Mouse (Mus musculus) liver, embryonic 14.5 days (tissue): ENCODE results near the gene Sqstm1. TPM values are rescaled to one million over a fixed set of nuclear protein-coding genes. Genes with fewer than 3 reads are reported as not detected.

Source experiments
- ATAC-seq: fragments of 200-750 bp; cut with Nextera tagmentation; 2 replicates; pipeline ENCODE4 v1.8.0; 2017; ENCODE audit warnings: moderate number of reproducible peaks, mild to moderate bottlenecking, moderate library complexity; ENCODE audit not compliant: insufficient read depth
- DNase-seq, 3 experiments: peaks; one replicate each; pipeline ENCODE4 v3.0.0-alpha.2; 2012 to 2013; ENCODE audit warnings: low read depth in 3 of 3, low spot score in 3 of 3
- H3K27ac ChIP-seq: fragments of 300-500 bp; sonication (generic); 2 replicates; pipeline ENCODE4 v1.5.1; 2014; ENCODE audit warnings: moderate library complexity, mild to moderate bottlenecking, control low read depth, inconsistent platforms
- H3K27me3 ChIP-seq: fragments of 300-500 bp; sonication (generic); 2 replicates; pipeline ENCODE4 v1.6.1; 2014; ENCODE audit warnings: mild to moderate bottlenecking, low read length, moderate library complexity; ENCODE audit not compliant: control insufficient read depth, insufficient read depth
- H3K36me3 ChIP-seq: fragments of 300-500 bp; sonication (generic); replicated peaks from 2 replicates; pipeline ENCODE4 v1.6.1; 2014; ENCODE audit warnings: low read depth; ENCODE audit not compliant: control insufficient read depth, insufficient read depth
- H3K4me1 ChIP-seq, 2 experiments: fragments of 200-500 bp in 1 of 2; fragments of 300-500 bp in 1 of 2; sonication (generic) in 1 of 2; replicated peaks; 2 replicates each; pipeline ENCODE4 v1.6.1; 2012 to 2014; ENCODE audit warnings: antibody characterized with exemption in 1 of 2, inconsistent platforms in 1 of 2, low read length in 1 of 2; ENCODE audit not compliant: control insufficient read depth in 2 of 2, insufficient read depth in 2 of 2
- H3K4me2 ChIP-seq: fragments of 300-500 bp; sonication (generic); 2 replicates; pipeline ENCODE4 v1.6.1; 2014; ENCODE audit warnings: low read depth, mild to moderate bottlenecking, control low read depth, moderate library complexity
- H3K4me3 ChIP-seq, 2 experiments: fragments of 200-500 bp in 1 of 2; fragments of 300-500 bp in 1 of 2; sonication (generic) in 1 of 2; 2 replicates each; pipeline ENCODE4 v1.5.1; 2012 to 2014; ENCODE audit warnings: low read depth in 2 of 2, low read length in 2 of 2, mild to moderate bottlenecking in 2 of 2, control low read depth in 1 of 2, inconsistent platforms in 1 of 2, moderate library complexity in 1 of 2; ENCODE audit not compliant: insufficient read depth in 1 of 2
- H3K9ac ChIP-seq: fragments of 300-500 bp; sonication (generic); replicated peaks from 2 replicates; pipeline ENCODE4 v1.6.1; 2014; ENCODE audit warnings: mild to moderate bottlenecking, control low read depth, moderate library complexity
- H3K9me3 ChIP-seq: fragments of 300-500 bp; sonication (generic); 2 replicates; pipeline ENCODE4 v1.6.1; 2016; ENCODE audit warnings: low read length, mixed read lengths; ENCODE audit not compliant: control insufficient read depth
- CTCF ChIP-seq: IDR thresholded peaks from 2 replicates; pipeline ENCODE4 v1.5.1; 2016; ENCODE audit warnings: antibody characterized with exemption, low read depth, control low read depth
- EP300 ChIP-seq: IDR thresholded peaks from 2 replicates; pipeline ENCODE4 v1.6.1; 2016; ENCODE audit warnings: antibody characterized with exemption, low read depth
- WGBS: fragments of 180-500 bp; shearing (Covaris S2); extraction: QIAGEN DNeasy Blood & Tissue Kit; methylation state at CpG from one replicate; pipeline ENCODE4 v1.1.7; 2014; ENCODE audit not compliant: insufficient replicate concordance; 5-methylcytosine and 5-hydroxymethylcytosine counted together
- polyA plus RNA-seq, 2 experiments: library from polyadenylated mRNA; depleted of rRNA in 1 of 2; stranded (reverse) in 1 of 2; unstranded in 1 of 2; fragments of >200 nt; fragmentation: Nextera tagmentation in 1 of 2; extraction: Ambion mirVana in 1 of 2; gene quantifications; 2 replicates each; pipeline versions ENCODE4 v1.2.1 to v1.2.3; 2012 to 2014

Gene Sqstm1
- polyA plus RNA-seq, 2 experiments = 43.7 to 103 TPM

- H3K4me1 ChIP-seq = peaks cover 8 to 10% of the 10 kb centered on the region in 2 experiments
- H3K4me3 ChIP-seq = no peak overlapping the region
- ATAC-seq = no peak
- TF ChIP-seq EP300 = no peak
- no peak for TF ChIP-seq CTCF
- H3K36me3 ChIP-seq = peaks cover 37% of the 10 kb centered on the region
- no peak overlapping the region for H3K9ac ChIP-seq
- no peaks in the 10 kb centered on the region for H3K9me3 ChIP-seq
- no peak overlapping the region for H3K27ac ChIP-seq
- DNase-seq = no peak
- peak overlapping the region; percentile 34; the same call in 1 of the 2 replicates for H3K4me2 ChIP-seq
- no peaks in the 10 kb centered on the region for H3K27me3 ChIP-seq
- 78% methylated on average over 45 of the region's 45 CpGs for WGBS
These were observed 20.1 kb upstream of the Sqstm1 start for GRCm38 (mm10) chr11:50230481-50231304.

GRCm38 (mm10) chr11:50229252-50229910 is 18.8 kb upstream of the Sqstm1 start:
- Histone ChIP-seq H3K4me3 (no peak overlapping the region), H3K9me3 (no peaks in the 10 kb centered on the region), H3K4me1 (peaks cover 8 to 10% of the 10 kb centered on the region in 2 experiments), H3K27me3 (no peaks in the 10 kb centered on the region), H3K9ac (no peak overlapping the region), H3K27ac (no peak overlapping the region), H3K4me2 (no peak overlapping the region), H3K36me3 (peaks cover 31% of the 10 kb centered on the region)
- 64% methylated on average over 7 of the region's 7 CpGs for WGBS
- TF ChIP-seq CTCF = no peak
- DNase-seq (no peak), ATAC-seq (no peak)

- H3K9ac ChIP-seq = no peak overlapping the region
- H3K36me3 ChIP-seq = peaks cover 25% of the 10 kb centered on the region
- peaks cover 9 to 13% of the 10 kb centered on the region in 2 experiments for H3K4me1 ChIP-seq
- TF ChIP-seq CTCF (no peak), EP300 (no peak)
- H3K4me3 ChIP-seq = no peak overlapping the region
- no peaks in the 10 kb centered on the region for H3K9me3 ChIP-seq
- no peak overlapping the region for H3K27ac ChIP-seq
- 47% methylated on average over 3 of the region's 3 CpGs for WGBS
- no peaks in the 10 kb centered on the region for H3K27me3 ChIP-seq
- DNase-seq (no peak), ATAC-seq (no peak)
- H3K4me2 ChIP-seq = no peak overlapping the region; the same call in 1 of the 2 replicates
These were observed 18.1 kb upstream of the Sqstm1 start for GRCm38 (mm10) chr11:50228772-50229171.

GRCm38 (mm10) chr11:50227736-50228135 is 17.1 kb upstream of the Sqstm1 start:
- Histone ChIP-seq H3K4me1 (peaks cover 19% of the 10 kb centered on the region in 2 experiments), H3K4me2 (no peak overlapping the region), H3K9me3 (no peaks in the 10 kb centered on the region), H3K9ac (no peak overlapping the region), H3K36me3 (peaks cover 16% of the 10 kb centered on the region), H3K27me3 (no peaks in the 10 kb centered on the region), H3K27ac (no peak overlapping the region), H3K4me3 (no peak overlapping the region)
- TF ChIP-seq CTCF (no peak), EP300 (no peak)
- ATAC-seq (no peak), DNase-seq (no peak)
- WGBS = 74% methylated on average over 4 of the region's 4 CpGs

GRCm38 (mm10) chr11:50227226-50227625 is 16.6 kb upstream of the Sqstm1 start:
- peaks cover 19 to 20% of the 10 kb centered on the region in 2 experiments for H3K4me1 ChIP-seq
- no peaks in the 10 kb centered on the region for H3K27me3 ChIP-seq
- 0 out of 2 replicates have a peak overlapping the region, but pooled peaks have one; percentile 1 for H3K9ac ChIP-seq
- peak overlapping the region; percentile 98 for H3K27ac ChIP-seq
- DNase-seq (no peak), ATAC-seq (no peak)
- H3K36me3 ChIP-seq = peaks cover 11% of the 10 kb centered on the region
- no peaks in the 10 kb centered on the region for H3K9me3 ChIP-seq
- peak overlapping the region; percentile 92 for H3K4me2 ChIP-seq
- peak overlapping the region in 1 of 2 experiments; percentile 83; a peak in 3 of 4 replicates for H3K4me3 ChIP-seq
- TF ChIP-seq EP300 = no peak
- no peak for TF ChIP-seq CTCF
- 64% methylated on average over 3 of the region's 3 CpGs for WGBS
